Mouse (Mus musculus): Measurements from ENCODE around the gene Nipal3.
A peak's percentile ranks its signal among the peaks of the same experiment; 100 is the strongest.

Nipal3 gene

DNA sequence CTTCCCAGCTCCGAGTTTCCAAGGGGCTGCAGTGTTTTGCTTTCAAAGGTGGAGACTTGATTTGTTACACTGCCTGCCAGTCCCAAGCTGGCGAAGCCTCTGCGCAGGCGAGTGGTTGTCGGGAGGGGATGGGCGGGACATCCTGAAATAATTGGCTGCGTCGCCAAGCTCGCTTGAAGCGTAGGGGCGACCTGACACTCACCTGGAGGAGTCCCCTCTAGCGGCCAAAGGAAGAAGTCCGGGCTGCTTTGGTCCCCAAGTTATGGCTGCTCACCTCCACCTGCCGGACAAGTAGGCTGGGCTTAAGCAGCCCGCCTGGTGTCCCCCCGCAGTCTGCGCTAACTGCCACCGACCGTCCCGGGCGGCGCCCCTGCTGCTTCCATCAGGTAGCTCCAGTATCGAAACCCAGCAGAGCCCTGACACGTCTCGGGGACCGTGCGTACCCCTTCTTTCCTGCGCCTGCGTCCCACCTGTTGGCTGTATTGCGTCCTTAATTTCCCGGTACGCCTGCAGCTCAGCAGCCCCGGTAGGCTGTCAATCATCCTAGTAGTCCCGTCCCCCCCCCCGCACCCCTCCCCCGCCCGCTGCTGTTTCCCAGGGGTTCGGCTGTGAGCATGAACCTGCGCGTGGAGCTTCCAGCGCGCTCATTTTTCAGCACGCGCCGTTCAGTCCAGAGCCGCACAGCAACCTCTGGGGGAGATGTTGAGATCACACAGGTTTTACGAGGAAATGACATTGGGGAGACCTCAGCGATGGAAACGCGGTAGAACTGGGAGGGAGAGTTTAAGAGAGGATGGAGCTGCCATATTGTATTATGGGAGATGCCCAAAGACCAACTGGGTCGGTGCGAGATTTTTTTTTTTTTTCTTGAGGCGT is at the start of gene Nipal3, which contains the start of gene Stpg1:
TSS of gene Nipal3 (minus strand) at position 518 of the 876 bp plus-strand sequence.
TSS of gene Stpg1 (plus strand) at position 270 of the 876 bp plus-strand sequence.
- peak; percentile 96 for DNase-seq

- DNase-seq, result no peak
These were observed 49.4 kb upstream of the Nipal3 start for GRCm38 (mm10) chr4:135544284-135544683.

DNA sequence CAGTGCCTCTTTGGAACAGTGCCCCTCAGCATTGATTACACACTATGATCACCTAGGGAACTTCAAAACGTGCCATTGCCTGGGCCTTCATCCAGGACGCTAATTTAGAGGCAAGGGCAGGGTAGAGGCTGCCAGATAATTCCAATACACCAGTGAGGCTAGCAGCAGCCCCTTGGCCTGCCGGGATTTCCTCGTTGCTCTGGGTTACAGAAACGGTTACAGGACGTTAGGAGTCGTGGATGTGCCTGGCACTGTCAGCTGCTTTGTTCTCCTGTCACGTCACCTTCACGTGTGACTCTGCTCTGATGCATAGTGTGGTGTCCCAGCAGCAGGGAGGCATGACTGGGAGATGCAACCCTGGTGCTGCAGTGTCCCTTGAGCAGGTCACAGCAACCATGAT is 45.2 kb upstream of the Nipal3 start:
- no peak for DNase-seq

GRCm38 (mm10) chr4:135539056-135539455 is 44.2 kb upstream of the Nipal3 start:
- no peak for DNase-seq

- DNase-seq, result no peak
These were observed 40.2 kb upstream of the Nipal3 start for GRCm38 (mm10) chr4:135535021-135535420.

DNA sequence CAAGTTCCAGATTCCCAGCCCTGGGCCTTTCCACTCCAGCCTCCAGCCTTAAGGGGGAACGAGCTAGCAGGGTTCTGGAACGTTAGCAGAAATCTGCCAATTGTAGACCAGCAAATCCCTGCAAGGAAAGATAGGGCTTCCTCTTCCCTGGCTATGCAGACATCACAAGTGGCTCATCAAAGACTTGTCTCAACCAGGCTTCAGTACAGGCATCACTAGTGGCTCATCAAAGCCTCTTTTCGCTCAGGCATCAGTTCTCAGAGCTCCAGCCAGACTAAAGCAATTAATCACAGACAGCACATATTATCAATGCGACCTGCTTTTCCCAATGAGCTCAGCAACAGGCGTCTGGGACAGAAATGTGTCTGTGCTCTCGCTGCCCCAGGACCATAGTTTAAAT is 38.2 kb upstream of the Nipal3 start:
- DNase-seq, result no peak

GRCm38 (mm10) chr4:135531771-135532613 is 37.2 kb upstream of the Nipal3 start:
- no peak for DNase-seq

DNA sequence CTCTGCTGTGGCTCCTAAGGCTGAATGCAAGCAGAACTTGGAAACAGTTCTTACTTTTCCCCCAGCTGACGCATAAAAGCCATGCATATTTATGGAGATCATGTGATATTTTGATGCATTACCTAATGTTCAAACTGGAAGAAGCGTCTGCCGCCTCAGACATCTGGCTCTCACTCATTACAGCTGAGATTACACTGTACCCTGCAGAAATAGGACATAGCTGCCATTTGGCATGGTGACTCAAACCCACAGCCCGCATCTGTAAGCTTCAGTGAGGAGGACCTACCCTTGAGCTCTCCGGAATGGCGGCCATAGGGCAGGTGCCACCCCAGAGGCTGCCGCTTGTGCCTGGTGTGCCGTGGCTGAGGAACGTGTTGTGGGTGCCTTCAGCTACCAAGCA is 36.4 kb upstream of the Nipal3 start:
- no peak for DNase-seq

GRCm38 (mm10) chr4:135530270-135530669 is 35.4 kb upstream of the Nipal3 start:
- no peak for DNase-seq

DNA sequence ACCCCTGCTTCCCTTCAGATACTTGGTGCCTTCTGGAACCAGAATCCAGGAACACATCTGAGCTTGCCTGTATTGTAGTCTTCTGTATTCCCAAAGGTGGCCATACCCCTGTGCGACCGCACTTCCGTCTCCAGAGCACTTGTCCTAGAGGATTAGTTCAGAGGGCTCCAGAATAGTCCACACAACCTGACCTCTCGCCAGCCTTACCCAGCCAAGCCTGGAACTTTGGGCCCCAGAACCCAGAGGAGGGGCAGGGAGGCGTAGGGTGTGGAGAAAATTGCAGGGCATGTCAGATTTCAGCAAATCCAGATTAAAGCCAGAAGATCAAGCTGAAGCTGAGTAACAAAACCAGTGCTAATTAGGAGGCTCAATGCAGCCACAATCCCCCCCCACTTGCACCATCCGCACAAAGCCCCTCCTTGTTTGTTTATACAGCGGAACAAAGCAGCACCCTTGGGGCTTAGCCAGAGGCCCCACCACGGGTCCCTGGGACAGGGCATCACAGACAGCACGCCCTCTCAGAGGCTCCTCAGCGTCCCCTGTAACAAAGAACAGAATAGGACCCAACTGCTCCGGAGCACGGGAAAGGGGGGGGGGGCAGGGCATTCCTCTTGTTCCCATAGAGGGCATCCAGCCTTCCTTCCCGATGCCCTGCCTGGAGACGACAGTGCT is 31.3 kb upstream of the Nipal3 start:
- DNase-seq, result no peak

DNA sequence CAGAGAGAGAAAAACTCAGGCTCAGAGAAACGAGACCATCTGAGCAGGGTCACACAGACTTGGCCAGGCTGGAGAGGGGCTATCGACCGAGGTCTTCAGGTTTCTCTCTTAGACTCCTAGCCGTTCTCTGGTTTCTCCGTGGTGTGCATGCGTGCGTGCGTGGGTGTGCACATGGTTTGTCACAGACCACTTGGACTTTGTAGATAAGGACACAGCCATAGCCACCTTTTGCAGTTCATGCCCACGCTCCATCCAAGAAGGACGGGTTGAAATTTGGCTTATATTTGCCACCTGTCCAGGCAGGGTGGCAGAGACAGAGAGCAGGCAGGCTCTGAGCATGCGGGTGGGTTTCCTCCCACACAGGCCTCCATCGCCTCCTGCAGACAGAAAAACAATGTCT is 30.2 kb upstream of the Nipal3 start:
- no peak for DNase-seq

DNA sequence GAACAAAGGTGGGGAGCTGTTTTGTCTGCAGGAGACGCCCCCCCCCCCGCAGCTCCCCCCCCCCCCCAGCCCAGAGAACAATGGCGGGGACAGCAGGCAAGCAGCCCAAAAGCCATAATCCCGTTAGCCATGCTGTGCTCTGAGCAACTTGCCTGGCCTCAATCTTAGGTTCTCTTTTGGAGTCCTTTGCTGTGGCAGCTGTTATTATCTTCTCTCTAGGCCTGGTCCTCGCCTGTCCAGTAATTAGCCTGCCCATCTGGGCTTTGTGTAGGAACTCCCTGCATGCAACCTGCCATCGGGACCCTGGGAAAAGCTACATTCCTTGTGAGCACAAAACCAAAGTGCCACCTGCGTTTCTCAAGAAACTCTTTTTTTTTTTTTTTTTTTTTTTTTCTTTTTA is 29.1 kb upstream of the Nipal3 start:
- no peak for DNase-seq

DNA sequence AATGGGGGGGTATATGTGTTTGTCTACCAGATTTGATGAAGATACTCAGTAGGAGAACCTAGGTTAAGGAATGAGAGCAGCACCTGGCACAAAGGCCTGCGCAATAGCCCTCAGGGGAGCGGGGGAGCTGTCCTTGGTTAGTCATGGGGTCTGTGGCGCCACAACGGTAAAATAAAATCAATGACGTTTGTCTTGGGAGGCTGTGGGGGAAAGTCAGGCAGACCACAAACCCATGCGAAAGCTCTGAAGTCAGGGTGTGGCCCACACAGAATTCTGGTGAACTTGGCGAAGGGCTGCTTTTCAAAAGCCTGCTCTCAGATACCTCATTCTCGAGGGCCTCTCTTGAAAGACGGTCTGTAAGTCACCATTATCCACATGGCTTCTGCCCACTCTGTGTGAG is 25.6 kb upstream of the Nipal3 start:
- no peak for DNase-seq

- no peak for DNase-seq
These were observed 23.3 kb upstream of the Nipal3 start for GRCm38 (mm10) chr4:135518135-135518534.

GRCm38 (mm10) chr4:135516351-135517316 is 21.8 kb upstream of the Nipal3 start:
- DNase-seq, result peak; percentile 86

GRCm38 (mm10) chr4:135514925-135515324 is 20.1 kb upstream of the Nipal3 start:
- no peak for DNase-seq

DNA sequence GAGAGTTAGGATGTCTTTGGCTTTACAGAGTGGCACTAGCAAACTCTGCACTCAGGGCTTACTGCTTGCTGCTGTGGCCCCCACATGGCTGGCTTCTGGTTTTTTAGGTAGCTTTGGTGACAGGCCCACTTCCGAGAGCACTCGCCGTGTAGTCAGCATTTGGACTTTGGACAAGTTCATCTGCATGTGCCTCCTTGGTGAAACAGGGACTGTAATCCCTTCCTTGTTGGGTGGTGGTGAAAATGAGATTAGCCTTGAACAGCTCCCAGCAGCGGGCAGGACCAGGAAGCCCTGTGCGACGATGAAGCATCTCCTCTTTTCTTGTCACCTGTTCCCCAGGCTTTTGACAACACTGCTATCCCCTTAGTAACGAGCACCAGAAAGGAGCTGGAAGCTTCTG is 19.0 kb upstream of the Nipal3 start:
- peak; percentile 42 for DNase-seq

- no peak for DNase-seq
These were observed 14.7 kb upstream of the Nipal3 start for GRCm38 (mm10) chr4:135509515-135509914.

DNA sequence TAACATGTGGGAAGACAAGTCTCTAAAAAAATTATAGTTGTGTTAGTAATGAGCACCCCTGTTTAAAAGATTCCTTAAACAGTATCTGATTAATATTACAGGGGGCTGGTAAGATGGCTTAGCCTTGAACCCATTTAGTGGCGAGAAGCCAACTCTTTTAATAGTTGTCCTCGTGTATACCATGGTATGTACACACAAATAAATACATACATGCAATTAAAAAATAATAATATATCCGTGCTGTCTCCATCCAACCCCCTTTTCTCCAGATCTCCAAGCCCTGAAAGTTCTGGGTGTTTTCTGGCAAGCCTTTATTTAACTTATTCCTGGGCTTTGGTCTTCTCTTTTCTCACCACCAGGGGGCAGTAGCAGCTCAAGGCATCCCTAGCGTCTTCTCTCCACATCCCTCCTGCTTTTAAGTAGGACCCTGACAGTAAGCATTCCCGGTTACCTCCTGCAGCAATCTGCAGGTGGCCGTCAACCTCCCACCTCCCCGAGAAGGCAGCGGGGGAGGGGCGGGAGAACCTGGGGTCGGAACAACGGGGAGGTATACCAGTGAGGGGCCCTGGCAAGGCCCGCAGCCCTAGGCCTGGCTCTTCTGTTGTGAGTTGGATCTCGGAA is 13.7 kb upstream of the Nipal3 start:
- peak; percentile 80 for DNase-seq

DNA sequence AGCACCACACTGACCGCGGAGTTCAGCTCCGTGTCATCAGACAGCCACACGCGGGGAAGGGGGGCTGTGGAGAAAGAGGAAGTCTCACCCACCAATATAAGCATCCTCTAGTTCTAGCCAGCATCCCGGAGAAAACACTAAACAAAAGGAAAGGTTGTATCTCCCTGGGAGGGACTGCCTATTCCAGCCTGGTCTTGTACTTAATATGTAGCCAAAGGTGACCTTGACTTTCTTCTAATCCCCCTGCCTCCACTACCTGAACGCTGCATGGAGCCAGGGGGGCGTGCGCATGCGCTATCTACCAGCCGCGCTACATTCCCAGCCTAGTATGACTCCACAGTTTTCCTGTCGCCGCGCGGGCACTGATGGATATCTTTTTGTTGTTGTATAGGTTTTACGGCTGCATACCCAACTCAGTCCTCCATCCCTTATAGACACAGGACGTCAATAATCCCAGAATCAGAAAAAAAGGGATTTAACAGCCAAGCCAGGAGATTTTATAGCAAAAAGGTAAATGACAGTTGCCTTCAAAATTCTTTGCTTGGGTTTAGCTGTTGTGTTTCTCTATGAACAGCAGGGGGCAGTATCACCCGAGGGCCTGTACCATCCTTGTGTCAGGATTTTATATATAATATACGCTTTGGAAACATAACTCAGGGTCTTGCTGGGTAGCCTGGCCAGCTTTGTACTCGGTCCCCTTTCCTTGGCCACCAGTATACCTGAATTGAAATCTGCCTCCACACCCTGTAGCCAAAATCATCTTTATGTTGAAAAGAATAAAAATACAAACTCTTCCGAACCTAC is 12.9 kb upstream of the Nipal3 start:
- peak; percentile 37 for DNase-seq

GRCm38 (mm10) chr4:135505794-135506193 is 11.0 kb upstream of the Nipal3 start:
- DNase-seq, result peak; percentile 36
